Comparison of ENCODE assay signal across 24 mouse cellular contexts in genomic region chr17:17398664-17399063, GRCm38 (mm10). TPM values are rescaled to one million over a fixed set of nuclear protein-coding genes. Genes with fewer than 3 reads are reported as not detected.
DNase-seq lines count a peak whose midpoint lies in the region; ATAC-seq lines count a peak whose summit lies in the region.
"Had no signal": no experiment of that assay in that cellular context is flagged by ENCODE, and none has a peak within 500 bp of the region (broad histone marks: within the 10 kb centered on the region; RNA-seq: fewer than 3 reads in every experiment).

No protein-coding gene starts in this region.

- H3K4me1 ChIP-seq in forebrain, embryonic 16.5 days (replicated peaks; ENCODE audit: control insufficient read depth, insufficient read depth, low read length): peaks cover 17% of the 10 kb centered on the region
- H3K4me1 ChIP-seq: hindbrain, embryonic 12.5 days had no signal

- H3K27ac ChIP-seq in macrophage: peak overlapping the region; percentile 65
- H3K27ac ChIP-seq in forebrain, embryonic 16.5 days (ENCODE audit: low read length): no peak overlapping the region
- H3K27ac ChIP-seq: embryonic facial prominence, embryonic 15.5 days; heart, embryonic 13.5 days; hindbrain, embryonic 12.5 days had no signal

- peak; percentile 37 for ATAC-seq in common myeloid progenitor, adult 5-6 weeks (replicated peaks; ENCODE audit: low read depth, poor library complexity, severe bottlenecking)
- no peak for ATAC-seq in forebrain, embryonic 16.5 days
- ATAC-seq: forebrain, postnatal 0 days; hindbrain, embryonic 16.5 days; intestine, embryonic 16.5 days had no signal

- H3K79me2 ChIP-seq in macrophage (ENCODE audit: inconsistent target): no peaks in the 10 kb centered on the region

- H3K9me3 ChIP-seq in forebrain, embryonic 16.5 days (ENCODE audit: control insufficient read depth, low read length): no peaks in the 10 kb centered on the region
- H3K9me3 ChIP-seq: embryonic facial prominence, embryonic 15.5 days; heart, embryonic 13.5 days; hindbrain, embryonic 12.5 days had no signal

- WGBS in macrophage (ENCODE audit: missing documents): 38% methylated on average over 2 of the region's 2 CpGs
- 82% methylated on average over 2 of the region's 2 CpGs for WGBS in forebrain, embryonic 16.5 days

- H3K4me2 ChIP-seq in forebrain, embryonic 16.5 days (ENCODE audit: low read length): no peak overlapping the region
- H3K4me2 ChIP-seq: embryonic facial prominence, embryonic 15.5 days; heart, embryonic 13.5 days; hindbrain, embryonic 12.5 days had no signal

- no peaks in the 10 kb centered on the region for H3K27me3 ChIP-seq in forebrain, embryonic 16.5 days (replicated peaks; ENCODE audit: control insufficient read depth, insufficient read depth, low read length)
- H3K27me3 ChIP-seq: CH12.LX; embryonic facial prominence, embryonic 15.5 days; heart, embryonic 13.5 days; hindbrain, embryonic 12.5 days had no signal

- H3K4me3 ChIP-seq in macrophage (ENCODE audit: inconsistent target): no peak overlapping the region
- H3K4me3 ChIP-seq in forebrain, embryonic 16.5 days (replicated peaks; ENCODE audit: low read length): no peak overlapping the region
- H3K4me3 ChIP-seq: embryonic facial prominence, embryonic 15.5 days; erythroblast, embryonic 14.5 days; heart, embryonic 13.5 days; hindbrain, embryonic 12.5 days had no signal

- DNase-seq in 3T3-L1 (ENCODE audit: low read depth, low spot score) (peak; percentile 22), adipocyte (ENCODE audit: low spot score) (no peak)
- DNase-seq in CD4-positive helper T cell, adult 2 months (ENCODE audit: low read depth, low spot score): peak; percentile 26
- no peak for DNase-seq in natural killer cell, adult 2 months (ENCODE audit: low spot score in 2 of 2)
- no peak for DNase-seq in thymus, postnatal 10 days (ENCODE audit: low spot score in 2 of 2)
- DNase-seq: adrenal gland, postnatal 10 days; B cell, adult 2 months; cerebellum, adult 11-12 months; cerebellum, adult 9-10 months; cerebellum, postnatal 25 days; forebrain, postnatal 0 days; gastrocnemius, postnatal 14 days; heart, postnatal 36 days; kidney, adult 8-10 months had no signal

- no peaks in the 10 kb centered on the region for H3K36me3 ChIP-seq in macrophage (ENCODE audit: inconsistent target)
- H3K36me3 ChIP-seq in forebrain, embryonic 16.5 days (ENCODE audit: control insufficient read depth, insufficient read depth): no peaks in the 10 kb centered on the region
- H3K36me3 ChIP-seq: embryonic facial prominence, embryonic 15.5 days had no signal

- H3K9ac ChIP-seq in forebrain, embryonic 16.5 days (replicated peaks; ENCODE audit: low read depth, low read length): no peak overlapping the region
- H3K9ac ChIP-seq: embryonic facial prominence, embryonic 15.5 days; forebrain, postnatal 0 days; heart, embryonic 13.5 days; hindbrain, embryonic 12.5 days had no signal

RNA-seq across cellular contexts. Expression of gene Lix1, which starts 3.8 kb away (rescaled TPM):
- not detected in 2 replicates for total RNA-seq in common myeloid progenitor, adult 5-6 weeks (2017)
- total RNA-seq in macrophage (2018; cell fraction: chromatin; rRNA removed): under 1 TPM in 9 of 26 experiments, not detected in 17; 0.26 to 0.76 (median 0.32) TPM
- 1 to 10 TPM in 13 of 26 experiments, under 1 TPM in 13; 0.28 to 1.7 (median 1.0) TPM for total RNA-seq in macrophage (2018; cell fraction: cytosol; rRNA removed)
- total RNA-seq in macrophage (2018; cell fraction: nucleus; rRNA removed): under 1 TPM in 18 of 26 experiments, not detected in 8; 0.16 to 0.83 (median 0.33) TPM
- 0.49 to 0.96 TPM (median 0.74 TPM) in 3 replicates for polyA plus RNA-seq in macrophage (2018)
- 30.5 and 33.3 TPM in 2 replicates for polyA plus RNA-seq in forebrain, embryonic 16.5 days (2015; fragmentation: Nextera tagmentation; extraction: Ambion mirVana)
- polyA plus RNA-seq: erythroblast, embryonic 14.5 days had no signal

RNA-seq across cellular contexts. Expression of gene Riok2, which starts 24.6 kb away (rescaled TPM):
- total RNA-seq in common myeloid progenitor, adult 5-6 weeks (2017): 75.7 and 80.5 TPM in 2 replicates
- 10 to 100 TPM; 13.5 to 41.1 (median 30.7) TPM for total RNA-seq in macrophage (2018; cell fraction: chromatin; rRNA removed)
- 10 to 100 TPM in 24 of 26 experiments, 1 to 10 TPM in 2; 6.9 to 15.1 (median 12.0) TPM for total RNA-seq in macrophage (2018; cell fraction: cytosol; rRNA removed)
- 10 to 100 TPM in 25 of 26 experiments, 1 to 10 TPM in 1; 9.7 to 51.8 (median 20.3) TPM for total RNA-seq in macrophage (2018; cell fraction: nucleus; rRNA removed)
- 9.3 to 25.6 TPM (median 18.1 TPM) in 3 replicates for polyA plus RNA-seq in macrophage (2018)
- polyA plus RNA-seq in forebrain, embryonic 16.5 days (2015; fragmentation: Nextera tagmentation; extraction: Ambion mirVana): 28.6 and 29.3 TPM in 2 replicates

Comparison
In these comparisons a context has a peak if more than half of its experiments do, and no peak if none do; other contexts are left out.
1. DNase-seq: peak in 3T3-L1 (single experiment) and CD4-positive helper T cell, adult 2 months (single experiment); none in natural killer cell, adult 2 months (0 of 2), adipocyte (single experiment) and thymus, postnatal 10 days (0 of 2).
2. RNA of gene Lix1, which starts 3.8 kb away (polyA plus RNA-seq): 30.5 to 33.3 TPM in forebrain, embryonic 16.5 days; 0.49 to 0.96 TPM in macrophage; every median in the first group is over 10 times any median in the second.